Mouse (Mus musculus) neural tube, embryonic 13.5 days (tissue): ENCODE measurements around the gene Spag7. TPM values are rescaled to one million over a fixed set of nuclear protein-coding genes. Genes with fewer than 3 reads are reported as not detected.

Experiments used
- microRNA-seq: library from miRNA; unstranded; fragments of <30 nt; microRNA quantifications from one replicate; pipeline ENCODE4, GENCODE M21; 2016
- polyA plus RNA-seq: library from polyadenylated mRNA; unstranded; fragments of >200 nt; fragmentation: Nextera tagmentation; extraction: Ambion mirVana; gene quantifications from 2 replicates; pipeline ENCODE4 v1.2.1, GENCODE M21; 2015

The Spag7 gene
- polyA plus RNA-seq, 1 experiment from 2014 or later, result 169 TPM

Small RNA genes lying within 50 kb of the gene (microRNA-seq; reads per million reads assigned to microRNA genes)
- gene Mir6925, result not detected

Other genes with a start within 250 kb of the Spag7 start
- gene Arrb2, start 236.8 kb downstream of the Spag7 start, polyA plus RNA-seq, result 43.8 and 46.6 TPM in 2 replicates
- gene Med11, start 217.5 kb downstream of the Spag7 start, polyA plus RNA-seq, result 45.3 and 46.0 TPM in 2 replicates
- 1.2 and 1.5 TPM in 2 replicates for gene Zmynd15, start 210.0 kb downstream of the Spag7 start, polyA plus RNA-seq
- gene Cxcl16, start 209.4 kb downstream of the Spag7 start, polyA plus RNA-seq, result 7.2 and 8.9 TPM in 2 replicates
- 0.52 and 1.8 TPM in 2 replicates for gene Tm4sf5, start 164.2 kb downstream of the Spag7 start, polyA plus RNA-seq
- 0.31 TPM in 1 of 2 replicates, not detected in the other for gene Vmo1, start 154.8 kb downstream of the Spag7 start, polyA plus RNA-seq
- gene Gltpd2, start 150.2 kb downstream of the Spag7 start, polyA plus RNA-seq, result 0.42 and 0.52 TPM in 2 replicates
- 814 and 884 TPM in 2 replicates for gene Psmb6, start 144.0 kb downstream of the Spag7 start, polyA plus RNA-seq
- not detected in 2 replicates for gene Gm40193, start 136.5 kb downstream of the Spag7 start, polyA plus RNA-seq
- gene Pld2, start 129.4 kb downstream of the Spag7 start, polyA plus RNA-seq, result 7.4 and 8.8 TPM in 2 replicates
- 18.0 TPM in 2 replicates for gene Mink1, start 106.5 kb downstream of the Spag7 start, polyA plus RNA-seq
- gene 4930544D05Rik, start 53.6 kb downstream of the Spag7 start, polyA plus RNA-seq, result not detected in 2 replicates
- 0.38 TPM in 1 of 2 replicates, not detected in the other for gene Chrne, start 50.2 kb downstream of the Spag7 start, polyA plus RNA-seq
- 0.14 and 0.45 TPM in 2 replicates for gene Gp1ba, start 30.3 kb downstream of the Spag7 start, polyA plus RNA-seq
- 101 and 106 TPM in 2 replicates for gene Rnf167, start 22.2 kb downstream of the Spag7 start, polyA plus RNA-seq
- 150 and 153 TPM in 2 replicates for gene Slc25a11, start 21.9 kb downstream of the Spag7 start, polyA plus RNA-seq
- 970 and 979 TPM in 2 replicates for gene Pfn1, start 14.8 kb downstream of the Spag7 start, polyA plus RNA-seq
- 9.4 and 14.9 TPM in 2 replicates for gene Eno3, start 12.2 kb downstream of the Spag7 start, polyA plus RNA-seq
- gene Camta2, start 18.7 kb upstream of the Spag7 start, polyA plus RNA-seq, result 16.9 and 19.5 TPM in 2 replicates
- 0.75 and 1.1 TPM in 2 replicates for gene Inca1, start 30.7 kb upstream of the Spag7 start, polyA plus RNA-seq
- gene Kif1c, start 31.1 kb upstream of the Spag7 start, polyA plus RNA-seq, result 1.5 TPM in 2 replicates
- gene Zfp3, start 94.8 kb upstream of the Spag7 start, polyA plus RNA-seq, result 14.7 and 15.6 TPM in 2 replicates
- not detected in 2 replicates for gene Scimp, start 143.2 kb upstream of the Spag7 start, polyA plus RNA-seq
- gene Rabep1, start 175.4 kb upstream of the Spag7 start, polyA plus RNA-seq, result 80.3 and 86.9 TPM in 2 replicates